ENCODE assay signal across 8 mouse cellular contexts in the genomic region with DNA sequence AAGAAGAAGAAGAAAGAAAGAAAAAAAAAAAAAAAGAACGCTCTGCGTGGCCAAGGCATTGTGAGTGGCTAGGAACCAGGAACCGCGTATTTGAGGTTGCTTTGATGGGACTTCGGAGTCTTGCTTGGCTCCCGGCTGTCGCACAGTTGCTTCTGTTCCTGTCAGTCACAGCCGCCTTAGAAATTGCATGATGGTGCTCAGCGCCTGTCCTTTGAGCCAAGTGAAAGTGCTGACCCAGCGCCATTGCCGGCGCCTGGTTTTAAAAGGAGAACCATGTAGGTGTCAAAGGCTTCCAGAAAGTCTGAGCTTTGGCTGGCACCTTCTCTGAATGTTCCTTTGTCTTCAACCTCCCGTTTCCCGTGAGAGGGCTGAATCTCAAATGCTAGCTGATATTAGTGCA. TPM values are rescaled to one million over a fixed set of nuclear protein-coding genes. Genes with fewer than 3 reads are reported as not detected.
A peak's percentile ranks its signal among the peaks of the same experiment; 100 is the strongest.
DNase-seq lines count a peak whose midpoint lies in the region; ATAC-seq and TF ChIP-seq lines count a peak whose summit lies in the region.

No protein-coding gene starts in this region.

- H3K4me2 ChIP-seq in intestine, postnatal 0 days (replicated peaks; ENCODE audit: low read depth): peak overlapping the region; percentile 90
- H3K4me2 ChIP-seq in midbrain, embryonic 12.5 days (replicated peaks): peak overlapping the region; percentile 81

- TF ChIP-seq CTCF in intestine, postnatal 0 days (IDR thresholded peaks at IDR 0.05; ENCODE audit: low read depth): no peak

- no peaks in the 10 kb centered on the region for H3K36me3 ChIP-seq in intestine, postnatal 0 days (ENCODE audit: control insufficient read depth, insufficient read depth)
- H3K36me3 ChIP-seq in midbrain, embryonic 12.5 days: no peaks in the 10 kb centered on the region

- H3K9ac ChIP-seq in intestine, postnatal 0 days (ENCODE audit: low read depth, low read length): no peak overlapping the region
- H3K9ac ChIP-seq in midbrain, embryonic 12.5 days (replicated peaks): 0 out of 2 replicates have a peak overlapping the region, but pooled peaks have one; percentile 44

- no peaks in the 10 kb centered on the region for H3K9me3 ChIP-seq in intestine, postnatal 0 days (ENCODE audit: control insufficient read depth)
- no peaks in the 10 kb centered on the region for H3K9me3 ChIP-seq in midbrain, embryonic 12.5 days

- peak; percentile 40 for DNase-seq in adrenal gland, postnatal 10 days
- DNase-seq in cerebellum, adult 9-11 months: peak; percentile 29
- peak; percentile 22 to 30 for DNase-seq in frontal cortex, postnatal 14 days (ENCODE audit: low spot score in 2 of 2)
- DNase-seq in left cerebral cortex, postnatal 25 days (ENCODE audit: low spot score in 2 of 2): peak; percentile 39 to 46
- peak; percentile 14 for DNase-seq in testis, postnatal 14 days (ENCODE audit: low spot score)
- no peak for DNase-seq in c-Kit-positive CD71-positive TER-119-positive erythroid progenitor cells, embryonic 14.5 days (ENCODE audit: low spot score)

- WGBS in intestine, postnatal 0 days: 1% methylated on average over 14 of the region's 14 CpGs
- under 1% methylated on average over 14 of the region's 14 CpGs for WGBS in midbrain, embryonic 12.5 days

- no peak; the same call in 1 of the 2 replicates for ATAC-seq in intestine, postnatal 0 days
- ATAC-seq in midbrain, embryonic 12.5 days (ENCODE audit: low FRiP score, low read depth): peak; percentile 4

- intact Hi-C loops in left cerebral cortex, postnatal 25 days (cut with DNase I): loop anchor here (5.0 kb wide), 2 partner anchors 555 to 1265 kb away; no protein-coding TSS in a partner anchor

- H3K4me1 ChIP-seq in intestine, postnatal 0 days (replicated peaks; ENCODE audit: control insufficient read depth, insufficient read depth, low read length): no peaks in the 10 kb centered on the region
- peaks cover 26% of the 10 kb centered on the region for H3K4me1 ChIP-seq in midbrain, embryonic 12.5 days

- no peak overlapping the region for H3K27ac ChIP-seq in intestine, postnatal 0 days (ENCODE audit: low read depth, low read length)
- H3K27ac ChIP-seq in midbrain, embryonic 12.5 days (replicated peaks): no peak overlapping the region

- peak overlapping the region; percentile 60 for H3K4me3 ChIP-seq in intestine, postnatal 0 days (ENCODE audit: low read depth, low read length)
- peak overlapping the region; percentile 57 for H3K4me3 ChIP-seq in midbrain, embryonic 12.5 days

- no peaks in the 10 kb centered on the region; the same call in 1 of the 2 replicates for H3K27me3 ChIP-seq in intestine, postnatal 0 days (replicated peaks; ENCODE audit: control insufficient read depth, insufficient read depth, low read length)
- H3K27me3 ChIP-seq in midbrain, embryonic 12.5 days: peaks cover 36% of the 10 kb centered on the region

RNA-seq across cellular contexts. Expression of gene Fam84a, which starts 0.6 kb away (rescaled TPM):
- 1 to 10 TPM; 3.3 to 3.9 TPM for total RNA-seq in adrenal gland, postnatal 10 days (2021)
- polyA plus RNA-seq in intestine, postnatal 0 days (2015; fragmentation: Nextera tagmentation; extraction: Ambion mirVana): 15.6 and 22.4 TPM in 2 replicates
- total RNA-seq in left cerebral cortex, postnatal 25 days (2021): 10 to 100 TPM; 83.1 to 87.9 TPM
- polyA plus RNA-seq in midbrain, embryonic 12.5 days (2016; fragmentation: Nextera tagmentation; extraction: Ambion mirVana): 34.4 and 36.8 TPM in 2 replicates

Comparison
In these comparisons a context has a peak if more than half of its experiments do, and no peak if none do; other contexts are left out.
1. RNA of gene Fam84a, which starts 0.6 kb away (total RNA-seq): 83.1 to 87.9 TPM in left cerebral cortex, postnatal 25 days; 3.3 to 3.9 TPM in adrenal gland, postnatal 10 days; every median in the first group is over 10 times any median in the second.